Mouse (Mus musculus) adrenal gland, postnatal 14 days (tissue): ENCODE results near the gene Htr5b. TPM values are rescaled to one million over a fixed set of nuclear protein-coding genes. Genes with fewer than 3 reads are reported as not detected.

Experiments
- DNase-seq: peaks from one replicate; pipeline ENCODE4 v3.0.0; 2021; ENCODE audit warnings: mixed read lengths
- total RNA-seq: library from RNA; stranded (reverse); gene quantifications from 2 replicates; pipeline ENCODE4 v1.2.3, GENCODE M21; 2021

Htr5b gene
- total RNA-seq, 1 experiment from 2014 or later = not detected

DNA sequence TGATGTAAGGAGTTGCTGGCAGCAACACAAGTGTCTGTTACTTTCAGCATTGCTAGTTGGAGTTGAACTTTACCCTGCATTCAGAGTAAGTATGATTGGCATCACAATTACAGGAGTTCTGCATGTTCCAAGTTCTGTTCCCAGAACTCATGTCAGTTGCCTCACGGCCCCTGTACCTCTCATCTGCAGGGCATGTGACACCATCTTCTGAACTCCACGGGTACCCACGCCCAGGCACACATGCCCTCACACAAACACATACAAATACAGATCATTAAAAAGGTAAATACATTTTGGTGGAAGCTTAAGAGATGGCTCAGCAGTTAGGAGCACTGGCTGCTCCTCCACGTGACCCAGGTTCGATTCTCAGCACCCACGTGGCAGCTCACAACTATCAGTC lies 41.5 kb downstream of the Htr5b start:
- no peak for DNase-seq

DNA sequence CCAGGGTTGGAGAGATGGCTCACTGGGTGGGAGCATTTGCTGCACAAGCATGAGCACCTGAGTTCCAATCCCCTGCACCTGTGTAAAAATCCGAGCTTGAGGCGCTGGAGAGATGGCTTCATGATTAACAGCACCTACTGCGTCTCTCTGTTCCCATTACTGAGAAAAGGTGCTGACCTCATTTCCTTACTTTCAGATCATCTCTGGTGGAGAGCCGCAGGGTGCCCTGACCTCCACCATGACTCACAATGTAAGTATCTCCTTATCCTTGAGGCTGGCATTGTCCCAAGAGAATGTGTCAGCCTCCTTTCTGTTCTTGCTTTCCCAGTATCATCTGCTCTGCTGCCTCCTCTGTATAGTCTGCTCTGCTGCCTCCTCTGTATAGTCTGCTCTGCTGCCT lies 45.2 kb downstream of the Htr5b start:
- peak; percentile 76 for DNase-seq

DNA sequence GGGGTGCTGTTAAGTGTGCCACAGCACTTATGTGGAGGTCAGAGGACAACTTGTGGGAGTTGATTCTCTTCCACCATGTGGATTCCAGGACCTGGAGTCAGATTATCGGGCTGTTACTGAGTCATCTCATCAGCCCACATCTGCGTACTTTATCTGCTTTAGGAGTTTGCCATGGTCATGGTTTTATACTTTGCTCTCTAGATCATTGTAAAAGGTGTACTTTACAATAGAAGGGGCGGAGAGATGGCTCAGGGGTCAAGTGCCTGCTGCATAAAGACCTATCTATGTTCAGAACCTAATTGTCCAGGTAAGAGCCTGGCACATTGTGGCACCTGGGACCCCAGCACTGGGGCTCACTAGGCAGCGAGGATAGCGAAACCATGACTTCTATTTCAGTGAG lies 48.9 kb downstream of the Htr5b start:
- DNase-seq = no peak

DNA sequence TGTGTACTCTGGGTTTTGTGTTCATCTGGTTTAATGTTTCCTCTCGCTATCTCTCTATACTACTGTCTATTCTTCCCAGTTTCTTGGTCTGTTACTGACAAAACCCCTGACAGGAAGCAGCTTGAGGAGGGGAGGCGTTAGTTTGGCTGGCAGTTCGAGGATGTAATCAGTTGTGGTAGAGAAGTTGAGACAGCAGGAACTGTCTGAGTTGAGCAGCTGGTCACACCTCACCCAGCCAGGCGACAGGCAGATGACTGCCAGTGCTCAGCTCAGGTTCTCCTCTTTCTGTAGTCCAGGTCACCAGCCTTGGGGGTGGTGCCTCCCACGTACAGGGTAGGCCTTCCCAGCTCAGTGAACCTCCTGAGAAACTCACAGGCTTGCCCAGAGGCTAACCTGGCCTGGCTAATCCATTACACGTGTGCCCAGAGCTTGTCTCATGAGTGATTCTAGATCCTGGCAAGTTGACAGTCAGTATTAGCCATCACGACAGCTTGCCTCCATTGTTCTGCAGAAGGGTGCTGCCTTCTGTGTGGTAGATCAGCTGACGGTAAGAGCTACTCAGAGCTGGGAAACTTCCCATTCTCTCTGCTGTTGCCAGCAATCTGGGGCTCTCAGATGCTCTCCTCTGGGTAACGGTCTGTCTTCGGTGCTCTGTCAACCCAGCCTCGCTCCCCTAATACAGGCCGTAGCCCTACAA lies 49.8 kb downstream of the Htr5b start:
- DNase-seq = no peak

DNA sequence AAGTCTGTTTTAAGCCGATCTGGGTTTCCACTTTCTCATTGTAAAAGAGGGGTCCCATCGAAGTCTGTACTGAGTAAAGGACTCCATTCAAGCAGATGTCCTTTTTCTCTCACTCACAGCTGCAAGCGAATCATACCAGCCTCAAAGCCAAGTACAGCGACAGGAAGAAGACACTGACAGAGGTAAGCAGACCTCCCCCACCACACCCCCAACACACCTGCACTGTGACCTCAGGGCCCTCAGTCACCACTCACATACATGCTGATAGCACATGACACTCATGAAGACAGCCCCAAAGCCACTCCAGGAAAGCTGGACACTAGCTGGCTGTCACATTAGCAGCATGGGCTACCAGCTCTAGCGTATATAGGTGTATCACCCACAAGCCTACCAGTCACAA lies 50.5 kb downstream of the Htr5b start:
- no peak for DNase-seq

DNA sequence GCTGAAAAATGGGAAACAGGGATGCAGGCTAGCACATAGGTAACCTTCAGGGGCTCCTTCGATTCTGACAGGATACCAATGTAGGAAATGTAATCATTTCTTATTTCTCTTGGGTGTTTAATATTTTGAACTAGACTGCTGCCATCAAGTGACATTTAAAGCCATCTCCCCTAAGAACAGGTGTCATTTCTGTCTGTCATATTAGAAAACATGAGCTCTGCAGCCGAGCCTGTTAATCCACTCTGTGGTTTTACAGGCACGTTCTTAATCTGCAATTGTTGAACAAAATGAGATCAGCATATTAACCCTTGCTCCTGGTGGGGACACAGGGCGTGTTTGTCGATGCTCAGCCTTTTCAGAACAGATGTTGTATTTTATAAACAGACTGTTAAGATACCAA lies 56.8 kb downstream of the Htr5b start:
- no peak for DNase-seq

DNA sequence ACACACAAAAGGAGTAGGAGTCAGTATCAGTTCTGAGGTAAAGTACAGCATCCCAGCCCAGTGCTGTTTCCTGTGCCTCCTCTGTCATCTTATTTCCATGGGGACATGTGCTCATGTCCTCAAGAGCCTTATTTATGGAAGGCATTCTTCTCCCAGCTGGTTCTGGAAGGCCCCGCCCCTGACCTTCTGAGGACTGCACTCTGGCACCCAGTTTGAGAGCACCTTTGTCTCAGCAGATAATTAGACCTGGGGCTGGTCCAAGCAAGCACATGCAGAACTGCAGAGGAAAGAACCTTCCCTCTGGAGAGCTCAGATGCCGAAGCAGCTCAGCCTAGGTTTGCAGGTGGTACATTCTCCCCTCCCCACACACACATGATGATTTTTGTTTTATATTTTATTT lies 60.0 kb downstream of the Htr5b start:
- no peak for DNase-seq

DNA sequence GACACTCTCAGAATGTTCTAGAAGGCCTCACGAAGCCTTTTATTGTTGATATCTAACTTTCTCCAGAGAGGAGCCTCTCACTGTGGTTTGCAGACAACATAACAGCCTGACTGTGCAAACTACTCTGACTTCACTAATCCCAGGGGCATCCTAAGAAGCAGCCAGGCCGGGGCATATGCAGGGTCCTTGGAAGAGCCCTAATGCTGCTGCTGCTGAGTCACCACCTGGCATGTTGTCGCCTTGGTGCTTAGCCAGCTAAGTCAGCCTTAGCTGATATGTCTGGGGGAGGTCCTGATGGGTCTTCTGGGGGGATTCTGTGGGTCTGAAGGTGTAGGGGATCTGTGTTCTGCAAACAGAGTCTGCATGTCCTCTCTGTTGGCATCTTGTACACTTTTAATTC lies 62.0 kb downstream of the Htr5b start:
- DNase-seq = peak; percentile 66

DNA sequence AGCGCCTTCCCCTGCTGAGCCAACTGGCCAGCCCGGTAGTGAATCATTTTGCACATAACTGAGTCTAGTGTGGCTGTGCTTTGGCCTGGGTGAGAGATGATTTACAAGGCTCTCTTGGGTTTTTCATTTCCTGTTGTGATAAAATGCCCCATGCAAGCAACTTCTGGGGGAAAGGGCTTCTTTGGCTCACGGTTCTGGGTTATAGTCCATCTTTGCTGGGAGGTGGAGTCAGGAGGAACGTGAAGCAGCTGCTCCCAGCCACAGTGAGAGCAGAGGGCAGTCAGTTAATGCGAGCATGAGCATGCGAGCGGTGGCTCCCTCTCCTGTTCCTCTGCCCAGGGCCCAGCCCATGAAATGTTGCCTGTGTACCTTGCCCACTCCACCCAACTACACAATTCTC lies 64.5 kb downstream of the Htr5b start:
- no peak for DNase-seq

DNA sequence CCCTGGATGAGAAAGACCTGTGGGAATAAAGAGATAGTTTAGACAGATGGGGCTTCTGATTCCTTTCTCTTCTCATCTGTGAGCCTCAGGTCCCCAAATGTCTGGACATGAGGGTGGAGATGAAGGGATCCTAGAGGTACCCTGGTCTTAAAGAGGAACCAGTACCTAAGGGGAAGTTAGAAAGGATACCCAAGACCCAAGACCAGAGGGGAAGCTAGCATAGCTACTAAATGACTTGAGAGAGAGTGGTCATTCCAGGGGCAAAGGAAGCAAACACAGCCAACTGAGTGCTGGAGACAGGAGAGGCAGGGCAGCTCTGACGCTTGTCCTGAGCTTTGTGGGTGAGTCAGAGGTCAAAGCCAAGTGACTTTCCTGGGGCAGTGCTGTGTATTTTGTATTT lies 65.6 kb downstream of the Htr5b start:
- no peak for DNase-seq

DNA sequence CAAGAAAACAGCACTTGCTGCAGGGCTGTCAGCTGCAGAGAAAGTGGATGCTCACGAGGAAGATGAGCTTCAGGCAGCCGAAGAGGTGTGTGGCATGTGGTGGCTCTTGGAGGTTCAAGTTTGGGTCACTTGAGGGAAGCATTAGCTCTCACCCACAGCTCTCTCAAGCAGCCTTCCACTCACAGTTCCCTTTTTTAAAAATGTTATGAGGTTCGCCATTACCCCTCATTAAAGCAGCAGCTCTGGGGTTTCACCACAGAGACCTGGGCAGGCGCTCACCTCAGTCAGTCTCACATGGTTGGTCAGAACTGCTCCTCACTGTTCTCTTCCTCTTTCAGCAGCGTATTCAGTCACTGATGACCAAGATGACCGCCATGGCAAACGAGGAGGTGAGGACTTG lies 66.4 kb downstream of the Htr5b start:
- no peak for DNase-seq

DNA sequence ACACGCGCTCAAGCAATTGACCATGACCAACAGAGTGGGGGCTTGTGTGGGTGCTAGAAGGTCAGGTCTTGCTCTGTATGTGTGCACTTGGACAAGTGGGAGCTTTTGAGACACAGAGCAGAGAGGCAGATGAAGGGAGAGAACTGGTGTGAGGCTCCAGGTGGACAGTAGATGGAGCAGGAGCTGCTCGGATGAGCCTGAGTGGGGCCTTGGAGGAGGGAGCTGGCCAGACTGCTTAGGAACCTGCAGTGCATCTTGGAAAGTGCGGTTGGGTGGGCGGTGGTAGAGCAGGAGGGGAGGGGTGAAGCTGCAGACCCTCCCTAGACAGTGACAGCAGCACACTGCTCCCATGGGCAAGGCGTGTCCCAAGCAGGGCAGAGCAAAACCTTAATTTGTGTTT lies 68.2 kb downstream of the Htr5b start:
- DNase-seq = peak; percentile 18

Other genes with a start within 250 kb of the Htr5b start
- gene Insig2, start 195.9 kb downstream of the Htr5b start, total RNA-seq = 49.2 and 57.3 TPM in 2 replicates
- gene Ccdc93, start 97.4 kb downstream of the Htr5b start, total RNA-seq = 21.5 and 24.6 TPM in 2 replicates
- 35.4 and 43.7 TPM in 2 replicates for gene Ddx18, start 39.5 kb upstream of the Htr5b start, total RNA-seq